8 mouse cellular contexts compared by ENCODE assay signal in the genomic region with DNA sequence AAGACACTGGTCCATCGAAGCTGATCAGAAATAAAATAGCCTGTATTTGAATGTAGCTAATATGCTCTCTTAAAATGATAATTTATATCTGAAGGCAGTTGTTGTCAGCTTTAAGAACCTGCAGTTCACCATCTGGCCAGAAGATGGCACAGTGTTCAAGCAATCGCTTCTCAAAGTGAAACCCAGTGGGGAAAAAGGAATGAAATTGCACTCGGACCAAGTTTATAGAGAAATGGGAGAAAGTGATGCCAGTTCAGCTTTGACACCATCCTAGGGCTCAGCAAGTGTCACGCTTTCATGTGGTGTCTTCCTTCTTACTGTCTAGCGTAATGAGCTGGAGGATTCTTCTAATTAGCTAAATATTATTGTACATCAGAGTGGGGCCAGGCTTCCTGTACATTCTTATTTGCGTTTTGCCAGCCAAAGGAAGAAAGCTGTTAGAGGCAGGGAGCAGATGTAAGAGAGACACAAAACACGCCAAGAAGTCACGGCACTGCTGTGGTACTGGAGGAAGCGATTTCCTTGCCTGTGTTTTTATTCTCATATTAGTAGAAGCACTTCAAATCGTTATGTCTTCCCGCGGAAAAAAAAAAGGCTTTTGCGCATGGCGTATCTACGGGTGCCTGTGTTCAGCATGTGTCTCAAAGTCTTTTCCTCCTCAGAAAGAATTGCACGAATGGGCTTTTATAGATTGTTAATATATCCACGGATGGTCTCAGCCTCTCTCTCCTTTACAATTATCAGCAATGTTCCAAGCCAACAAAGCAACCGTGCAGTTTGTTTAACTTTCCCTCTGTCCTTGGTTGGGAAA.
DNase-seq lines count a peak whose midpoint lies in the region; ATAC-seq lines count a peak whose summit lies in the region.

No protein-coding gene starts in this region.

- peak overlapping the region; percentile 55 for H3K4me3 ChIP-seq in brown adipose tissue, adult 24 weeks (ENCODE audit: insufficient read depth, low read depth, low read length)
- no peak overlapping the region for H3K4me3 ChIP-seq in forebrain, embryonic 11.5 days (ENCODE audit: low read depth, low read length)
- peak overlapping the region; percentile 49 for H3K4me3 ChIP-seq in heart, embryonic 16.5 days (ENCODE audit: low read length)
- peak overlapping the region; percentile 45 for H3K4me3 ChIP-seq in liver, embryonic 13.5 days (replicated peaks)
- peak overlapping the region; percentile 17 for H3K4me3 ChIP-seq in stomach, embryonic 14.5 days (ENCODE audit: low read depth, low read length)

- peak; percentile 84 for DNase-seq in forebrain, embryonic 11.5 days (ENCODE audit: low spot score)
- DNase-seq in kidney, postnatal 25 days, result peak; percentile 72 to 90
- peak; percentile 11 for DNase-seq in liver, embryonic 13.5 days
- peak; percentile 56 to 74 for DNase-seq in natural killer cell, adult 2 months (ENCODE audit: low spot score in 2 of 2)

- H3K4me2 ChIP-seq in forebrain, embryonic 11.5 days (ENCODE audit: low read depth, low read length, severe bottlenecking), result peak overlapping the region; percentile 13; the same call in 1 of the 2 replicates
- H3K4me2 ChIP-seq in heart, embryonic 16.5 days (ENCODE audit: low read depth, low read length), result peak overlapping the region; percentile 62
- peak overlapping the region; percentile 57 for H3K4me2 ChIP-seq in liver, embryonic 13.5 days
- H3K4me2 ChIP-seq in stomach, embryonic 14.5 days (replicated peaks; ENCODE audit: low read depth, low read length), result peak overlapping the region; percentile 42

- peak; percentile 86 for ATAC-seq in CD4-positive, CD25-positive, alpha-beta regulatory T cell, adult 4 months
- ATAC-seq in forebrain, embryonic 11.5 days (replicated peaks; ENCODE audit: low FRiP score), result 0 out of 2 replicates have a peak, but pooled peaks have one; percentile 44
- ATAC-seq in heart, embryonic 16.5 days (replicated peaks; ENCODE audit: extremely low read depth, insufficient read depth, low FRiP score), result no peak
- ATAC-seq in liver, embryonic 13.5 days (ENCODE audit: low read depth), result no peak
- no peak for ATAC-seq in stomach, embryonic 14.5 days (ENCODE audit: insufficient number of reproducible peaks, insufficient read depth, low FRiP score, low read depth)

- no peaks in the 10 kb centered on the region for H3K36me3 ChIP-seq in forebrain, embryonic 11.5 days (ENCODE audit: control insufficient read depth, insufficient read depth, low read length)
- H3K36me3 ChIP-seq in heart, embryonic 16.5 days (ENCODE audit: control insufficient read depth, insufficient read depth), result no peaks in the 10 kb centered on the region
- no peaks in the 10 kb centered on the region for H3K36me3 ChIP-seq in liver, embryonic 13.5 days
- H3K36me3 ChIP-seq in stomach, embryonic 14.5 days (ENCODE audit: control insufficient read depth, insufficient read depth, low read length), result no peaks in the 10 kb centered on the region

- no peak overlapping the region for H3K9ac ChIP-seq in forebrain, embryonic 11.5 days (ENCODE audit: low read length)
- H3K9ac ChIP-seq in heart, embryonic 16.5 days (ENCODE audit: low read length), result peak overlapping the region; percentile 32
- H3K9ac ChIP-seq in liver, embryonic 13.5 days, result no peak overlapping the region
- no peak overlapping the region for H3K9ac ChIP-seq in stomach, embryonic 14.5 days (replicated peaks; ENCODE audit: low read depth, low read length)

- H3K27me3 ChIP-seq in forebrain, embryonic 11.5 days (ENCODE audit: control insufficient read depth, insufficient read depth, low read length), result no peaks in the 10 kb centered on the region
- no peaks in the 10 kb centered on the region for H3K27me3 ChIP-seq in heart, embryonic 16.5 days (ENCODE audit: control insufficient read depth, insufficient read depth, low read length)
- H3K27me3 ChIP-seq in liver, embryonic 13.5 days, result no peaks in the 10 kb centered on the region
- no peaks in the 10 kb centered on the region for H3K27me3 ChIP-seq in stomach, embryonic 14.5 days (ENCODE audit: control insufficient read depth, insufficient read depth, low read length)

- no peak overlapping the region for H3K27ac ChIP-seq in brown adipose tissue, adult 24 weeks (replicated peaks; ENCODE audit: low read depth, low read length)
- no peak overlapping the region for H3K27ac ChIP-seq in forebrain, embryonic 11.5 days (ENCODE audit: low read depth, low read length)
- H3K27ac ChIP-seq in heart, embryonic 16.5 days (ENCODE audit: low read length), result no peak overlapping the region
- H3K27ac ChIP-seq in liver, embryonic 13.5 days, result no peak overlapping the region
- H3K27ac ChIP-seq in stomach, embryonic 14.5 days (ENCODE audit: low read length), result no peak overlapping the region

- H3K4me1 ChIP-seq in brown adipose tissue, adult 24 weeks (ENCODE audit: control insufficient read depth, insufficient read depth, insufficient read length, low read length), result no peaks in the 10 kb centered on the region
- H3K4me1 ChIP-seq in forebrain, embryonic 11.5 days (replicated peaks; ENCODE audit: control insufficient read depth, insufficient read depth, low read length), result no peaks in the 10 kb centered on the region
- peaks cover 3% of the 10 kb centered on the region for H3K4me1 ChIP-seq in heart, embryonic 16.5 days (ENCODE audit: control insufficient read depth, insufficient read depth, low read length)
- H3K4me1 ChIP-seq in liver, embryonic 13.5 days (replicated peaks), result 0 out of 2 replicates have a peak, but pooled peaks cover 4% of the 10 kb centered on the region
- no peaks in the 10 kb centered on the region for H3K4me1 ChIP-seq in stomach, embryonic 14.5 days (ENCODE audit: control insufficient read depth, insufficient read depth, low read length)

- WGBS in forebrain, embryonic 11.5 days, result 52% methylated on average over 18 of the region's 18 CpGs
- 40% methylated on average over 18 of the region's 18 CpGs for WGBS in heart, embryonic 16.5 days
- WGBS in liver, embryonic 13.5 days (ENCODE audit: insufficient replicate concordance), result 40% methylated on average over 18 of the region's 18 CpGs
- 40% methylated on average over 18 of the region's 18 CpGs for WGBS in stomach, embryonic 14.5 days

- H3K9me3 ChIP-seq in forebrain, embryonic 11.5 days (ENCODE audit: control insufficient read depth, low read length), result no peaks in the 10 kb centered on the region
- no peaks in the 10 kb centered on the region for H3K9me3 ChIP-seq in heart, embryonic 16.5 days (replicated peaks; ENCODE audit: control insufficient read depth, low read length)
- H3K9me3 ChIP-seq in liver, embryonic 13.5 days (replicated peaks), result no peaks in the 10 kb centered on the region
- no peaks in the 10 kb centered on the region for H3K9me3 ChIP-seq in stomach, embryonic 14.5 days (ENCODE audit: control insufficient read depth, low read depth, low read length)

Comparison
In these comparisons a context has a peak if more than half of its experiments do, and no peak if none do; other contexts are left out.
1. ATAC-seq: peak in CD4-positive, CD25-positive, alpha-beta regulatory T cell, adult 4 months (single experiment) and forebrain, embryonic 11.5 days (single experiment); none in heart, embryonic 16.5 days (single experiment), liver, embryonic 13.5 days (single experiment) and stomach, embryonic 14.5 days (single experiment).
2. DNase-seq: peak in every context shown above with its lines; median percentile 84 in forebrain, embryonic 11.5 days; 81 in kidney, postnatal 25 days; 65 in natural killer cell, adult 2 months; 11 in liver, embryonic 13.5 days.
3. Peak in every context shown above with its lines, with median percentiles within 50 percentile points of each other: H3K4me2 ChIP-seq.